Mouse (Mus musculus) lung, embryonic 15.5 days (tissue): ENCODE measurements around the gene Morn1. TPM values are rescaled to one million over a fixed set of nuclear protein-coding genes. Genes with fewer than 3 reads are reported as not detected.

ENCODE experiments used
- ATAC-seq: fragments of 200-750 bp; cut with Nextera tagmentation; 2 replicates; pipeline ENCODE4 v1.8.0; 2017; ENCODE audit warnings: moderate number of reproducible peaks, borderline replicate concordance; ENCODE audit not compliant: low FRiP score, low TSS enrichment; ENCODE audit errors: extremely low read depth
- H3K27ac ChIP-seq: fragments of 300-500 bp; sonication (generic); 2 replicates; pipeline ENCODE4 v1.5.1; 2015; ENCODE audit warnings: moderate library complexity, mild to moderate bottlenecking, inconsistent platforms
- H3K27me3 ChIP-seq: fragments of 300-500 bp; sonication (generic); 2 replicates; pipeline ENCODE4 v1.6.1; 2015; ENCODE audit warnings: inconsistent platforms
- H3K36me3 ChIP-seq: fragments of 300-500 bp; sonication (generic); 2 replicates; pipeline ENCODE4 v1.6.1; 2015; ENCODE audit warnings: inconsistent platforms
- H3K4me1 ChIP-seq: fragments of 300-500 bp; sonication (generic); 2 replicates; pipeline ENCODE4 v1.6.1; 2015; ENCODE audit warnings: inconsistent platforms
- H3K4me2 ChIP-seq: fragments of 300-500 bp; sonication (generic); 2 replicates; pipeline ENCODE4 v1.6.1; 2015; ENCODE audit warnings: inconsistent platforms, mild to moderate bottlenecking, moderate library complexity
- H3K4me3 ChIP-seq: fragments of 300-500 bp; sonication (generic); 2 replicates; pipeline ENCODE4 v1.5.1; 2015; ENCODE audit warnings: mild to moderate bottlenecking, inconsistent platforms
- H3K9ac ChIP-seq: fragments of 300-500 bp; sonication (generic); 2 replicates; pipeline ENCODE4 v1.6.1; 2015; ENCODE audit warnings: inconsistent platforms
- H3K9me3 ChIP-seq: fragments of 300-500 bp; sonication (generic); 2 replicates; pipeline ENCODE4 v1.6.1; 2016; ENCODE audit warnings: inconsistent platforms
- WGBS: fragments of 180-500 bp; shearing (Covaris S2); methylation state at CpG from one replicate; pipeline ENCODE4 v1.1.7; 2015; 5-methylcytosine and 5-hydroxymethylcytosine counted together
- polyA plus RNA-seq: library from polyadenylated mRNA; unstranded; fragments of >200 nt; fragmentation: Nextera tagmentation; extraction: Ambion mirVana; gene quantifications from 2 replicates; pipeline ENCODE4 v1.2.1, GENCODE M21; 2015

The Morn1 gene
- polyA plus RNA-seq, 1 experiment from 2014 or later, result 7.7 TPM

GRCm38 (mm10) chr4:155079666-155080065 lies 6.7 kb upstream of the Morn1 start:
- Histone ChIP-seq H3K27me3 (no peaks in the 10 kb centered on the region), H3K4me3 (no peak overlapping the region), H3K9ac (no peak overlapping the region), H3K9me3 (no peaks in the 10 kb centered on the region), H3K4me1 (peaks cover 7% of the 10 kb centered on the region), H3K27ac (no peak overlapping the region), H3K36me3 (peaks cover 81% of the 10 kb centered on the region), H3K4me2 (no peak overlapping the region)
- no peak for ATAC-seq
- WGBS, result 65% methylated on average over 6 of the region's 6 CpGs

- Histone ChIP-seq H3K9ac (no peak overlapping the region), H3K4me1 (peaks cover 24% of the 10 kb centered on the region), H3K4me3 (no peak overlapping the region), H3K27ac (no peak overlapping the region), H3K27me3 (no peaks in the 10 kb centered on the region), H3K9me3 (no peaks in the 10 kb centered on the region), H3K4me2 (no peak overlapping the region), H3K36me3 (peaks cover 45% of the 10 kb centered on the region)
- ATAC-seq, result no peak
- 80% methylated on average over 4 of the region's 4 CpGs for whole genome bisulfite sequencing
These were observed 2.8 kb upstream of the Morn1 start for GRCm38 (mm10) chr4:155083553-155083952.

GRCm38 (mm10) chr4:155084351-155084750 lies 2.0 kb upstream of the Morn1 start:
- H3K27ac ChIP-seq, result no peak overlapping the region
- H3K9me3 ChIP-seq, result no peaks in the 10 kb centered on the region
- 85% methylated on average over 7 of the region's 7 CpGs for WGBS
- peaks cover 24% of the 10 kb centered on the region for H3K4me1 ChIP-seq
- ATAC-seq, result no peak
- H3K4me3 ChIP-seq, result peak overlapping the region; percentile 91; the same call in 1 of the 2 replicates
- H3K9ac ChIP-seq, result peak overlapping the region; percentile 92; the same call in 1 of the 2 replicates
- no peaks in the 10 kb centered on the region for H3K27me3 ChIP-seq
- peaks cover 40% of the 10 kb centered on the region for H3K36me3 ChIP-seq
- peak overlapping the region; percentile 90 for H3K4me2 ChIP-seq

- peak; percentile 77 for ATAC-seq
- peaks cover 24% of the 10 kb centered on the region for H3K4me1 ChIP-seq
- no peaks in the 10 kb centered on the region for H3K9me3 ChIP-seq
- peak overlapping the region; percentile 92 for H3K9ac ChIP-seq
- peak overlapping the region; percentile 94 for H3K27ac ChIP-seq
- H3K4me3 ChIP-seq, result peak overlapping the region; percentile 91
- H3K27me3 ChIP-seq, result no peaks in the 10 kb centered on the region
- H3K36me3 ChIP-seq, result peaks cover 29% of the 10 kb centered on the region
- peak overlapping the region; percentile 90 for H3K4me2 ChIP-seq
- WGBS, result 5% methylated on average over 28 of the region's 35 CpGs
These were observed 920 bp upstream of the Morn1 start for GRCm38 (mm10) chr4:155085206-155086107.

- no peak for ATAC-seq
- Histone ChIP-seq H3K4me3 (no peak overlapping the region), H3K9me3 (no peaks in the 10 kb centered on the region), H3K27me3 (no peaks in the 10 kb centered on the region), H3K36me3 (no peaks in the 10 kb centered on the region), H3K4me1 (peaks cover 21% of the 10 kb centered on the region), H3K9ac (no peak overlapping the region), H3K27ac (no peak overlapping the region), H3K4me2 (no peak overlapping the region)
- 84% methylated on average over 5 of the region's 5 CpGs for WGBS
These were observed 2.9 kb downstream of the Morn1 start for GRCm38 (mm10) chr4:155089241-155089640.

GRCm38 (mm10) chr4:155090147-155090546 lies 3.8 kb downstream of the Morn1 start:
- Histone ChIP-seq H3K4me3 (no peak overlapping the region), H3K4me2 (no peak overlapping the region), H3K27me3 (no peaks in the 10 kb centered on the region), H3K9ac (no peak overlapping the region), H3K27ac (no peak overlapping the region), H3K4me1 (peaks cover 12% of the 10 kb centered on the region), H3K9me3 (no peaks in the 10 kb centered on the region), H3K36me3 (no peaks in the 10 kb centered on the region)
- no peak for ATAC-seq
- 92% methylated on average over 4 of the region's 4 CpGs for WGBS

- Histone ChIP-seq H3K27me3 (no peaks in the 10 kb centered on the region), H3K36me3 (no peaks in the 10 kb centered on the region), H3K4me2 (no peak overlapping the region), H3K9ac (no peak overlapping the region), H3K9me3 (no peaks in the 10 kb centered on the region), H3K4me3 (no peak overlapping the region), H3K4me1 (peaks cover 9% of the 10 kb centered on the region), H3K27ac (no peak overlapping the region)
- WGBS, result 89% methylated on average over 13 of the region's 13 CpGs
- no peak for ATAC-seq
These were observed 4.5 kb downstream of the Morn1 start for GRCm38 (mm10) chr4:155090688-155091449.

GRCm38 (mm10) chr4:155092718-155093430 lies 6.5 kb downstream of the Morn1 start:
- Histone ChIP-seq H3K9ac (no peak overlapping the region), H3K27me3 (no peaks in the 10 kb centered on the region), H3K36me3 (no peaks in the 10 kb centered on the region), H3K4me1 (no peaks in the 10 kb centered on the region), H3K4me2 (no peak overlapping the region), H3K27ac (no peak overlapping the region), H3K4me3 (no peak overlapping the region), H3K9me3 (no peaks in the 10 kb centered on the region)
- ATAC-seq, result no peak
- WGBS, result 89% methylated on average over 19 of the region's 19 CpGs

- H3K27ac ChIP-seq, result no peak overlapping the region
- no peak overlapping the region for H3K9ac ChIP-seq
- H3K4me2 ChIP-seq, result no peak overlapping the region
- H3K4me1 ChIP-seq, result no peaks in the 10 kb centered on the region
- WGBS, result 75% methylated on average over 7 of the region's 7 CpGs
- H3K9me3 ChIP-seq, result no peaks in the 10 kb centered on the region
- no peaks in the 10 kb centered on the region for H3K36me3 ChIP-seq
- H3K4me3 ChIP-seq, result no peak overlapping the region
- no peak for ATAC-seq
- no peaks in the 10 kb centered on the region for H3K27me3 ChIP-seq
These were observed 7.2 kb downstream of the Morn1 start for GRCm38 (mm10) chr4:155093431-155094149.

- WGBS, result 53% methylated on average over 3 of the region's 3 CpGs
- Histone ChIP-seq H3K4me3 (no peak overlapping the region), H3K4me2 (no peak overlapping the region), H3K36me3 (no peaks in the 10 kb centered on the region), H3K9me3 (no peaks in the 10 kb centered on the region), H3K27me3 (no peaks in the 10 kb centered on the region), H3K4me1 (no peaks in the 10 kb centered on the region), H3K9ac (no peak overlapping the region), H3K27ac (no peak overlapping the region)
- peak; percentile 44; the same call in 1 of the 2 replicates for ATAC-seq
These were observed 8.2 kb downstream of the Morn1 start for GRCm38 (mm10) chr4:155094565-155094964.

GRCm38 (mm10) chr4:155095238-155095900 lies 9.0 kb downstream of the Morn1 start:
- Histone ChIP-seq H3K27ac (no peak overlapping the region), H3K36me3 (no peaks in the 10 kb centered on the region), H3K4me1 (no peaks in the 10 kb centered on the region), H3K4me2 (no peak overlapping the region), H3K4me3 (no peak overlapping the region), H3K9ac (no peak overlapping the region), H3K9me3 (no peaks in the 10 kb centered on the region), H3K27me3 (no peaks in the 10 kb centered on the region)
- peak; percentile 61 for ATAC-seq
- 42% methylated on average over 8 of the region's 8 CpGs for WGBS
